14 mouse cellular contexts compared by ENCODE assay signal in genomic region chr8:75199914-75200313, GRCm38 (mm10). TPM values are rescaled to one million over a fixed set of nuclear protein-coding genes. Genes with fewer than 3 reads are reported as not detected.
"Had no signal": no experiment of that assay in that cellular context is flagged by ENCODE, and none has a peak within 500 bp of the region (broad histone marks: within the 10 kb centered on the region; RNA-seq: fewer than 3 reads in every experiment).

No protein-coding gene starts in this region.

- DNase-seq: kidney, postnatal 25 days; lung, adult 2 months; lung, postnatal 36 days; spleen, adult 18-20 months; thymus, adult 2 months; thymus, postnatal 25 days had no signal

- H3K4me2 ChIP-seq: liver, embryonic 11.5 days; liver, embryonic 15.5 days; neural tube, embryonic 12.5 days had no signal

- H3K27me3 ChIP-seq: liver, embryonic 15.5 days; neural tube, embryonic 12.5 days had no signal

- H3K27ac ChIP-seq: left cerebral cortex, adult 2 months; limb, embryonic 10.5 days; liver, embryonic 15.5 days; neural tube, embryonic 12.5 days had no signal

- ATAC-seq: lung, postnatal 0 days had no signal

- H3K4me3 ChIP-seq: left cerebral cortex, adult 2 months; limb, embryonic 10.5 days; liver, embryonic 15.5 days; neural tube, embryonic 12.5 days had no signal

- H3K9me3 ChIP-seq: limb, embryonic 10.5 days; liver, embryonic 15.5 days; neural tube, embryonic 12.5 days had no signal

- H3K9ac ChIP-seq: liver, embryonic 15.5 days; neural tube, embryonic 12.5 days had no signal

- H3K36me3 ChIP-seq: limb, embryonic 10.5 days; liver, embryonic 15.5 days; neural tube, embryonic 12.5 days had no signal

- H3K4me1 ChIP-seq: liver, embryonic 15.5 days; neural tube, embryonic 12.5 days had no signal

RNA-seq across cellular contexts. Expression of gene Rasd2, which starts 13.8 kb away (rescaled TPM):
- total RNA-seq: monocyte, adult 5-6 weeks; neutrophil, adult 5-6 weeks had no signal
- polyA plus RNA-seq: liver, embryonic 15.5 days had no signal
